Mouse (Mus musculus): ENCODE results near the gene Scnn1a. TPM values are rescaled to one million over a fixed set of nuclear protein-coding genes. Genes with fewer than 3 reads are reported as not detected.

Gene Scnn1a
- total and polyA plus RNA-seq, 2 experiments from 2014 or later: 1.2 to 1.7 TPM

- no peak overlapping the region for H3K9ac ChIP-seq (replicated peaks; ENCODE audit: low read length)
- H3K27ac ChIP-seq: no peak overlapping the region
- 51% methylated on average over 8 of the region's 8 CpGs for WGBS
- no peak overlapping the region for H3K4me2 ChIP-seq (ENCODE audit: low read depth, low read length)
- ATAC-seq (no peak), DNase-seq (ENCODE audit: low spot score) (no peak)
- H3K4me1 ChIP-seq (ENCODE audit: insufficient read depth, low read length): peaks cover 15% of the 10 kb centered on the region; the same call in 1 of the 2 replicates
- no peaks in the 10 kb centered on the region for H3K27me3 ChIP-seq (ENCODE audit: insufficient read depth, low read length)
- H3K36me3 ChIP-seq (ENCODE audit: insufficient read depth, low read length): 0 out of 2 replicates have a peak, but pooled peaks cover 6% of the 10 kb centered on the region
- no peak overlapping the region for H3K4me3 ChIP-seq (ENCODE audit: low read length)
- H3K9me3 ChIP-seq (ENCODE audit: low read length): no peaks in the 10 kb centered on the region
- TF ChIP-seq CTCF (IDR thresholded peaks at IDR 0.05; ENCODE audit: low read depth): no peak
Measured at GRCm38 (mm10) chr6:125356264-125356663, 35.8 kb downstream of the Scnn1a start.

GRCm38 (mm10) chr6:125357334-125357733, 36.9 kb downstream of the Scnn1a start:
- H3K9ac ChIP-seq (replicated peaks; ENCODE audit: low read length): no peak overlapping the region
- ATAC-seq: no peak
- 93% methylated on average over 15 of the region's 15 CpGs for WGBS

DNA sequence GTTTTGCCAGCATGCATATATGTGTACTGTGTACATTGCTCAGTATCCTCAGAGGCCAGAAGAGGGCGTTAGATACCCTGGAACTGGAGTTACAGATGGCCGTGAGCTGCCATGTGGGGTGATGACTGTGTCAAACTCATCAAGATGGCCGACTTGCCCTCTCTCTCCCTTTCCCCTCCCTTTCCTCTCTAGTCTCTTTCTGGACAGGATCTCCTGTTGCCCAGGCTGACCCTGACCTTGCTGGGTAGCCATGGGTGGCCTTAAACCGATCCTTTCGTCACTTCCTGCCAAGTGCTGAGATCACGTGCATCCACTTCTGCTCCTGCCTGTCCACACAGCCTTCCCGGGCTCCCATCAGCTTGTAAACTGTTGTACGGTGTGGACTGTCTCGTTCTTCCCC, 39.5 kb downstream of the Scnn1a start:
- Histone ChIP-seq H3K4me1 (ENCODE audit: insufficient read depth, low read length) (peaks cover 13% of the 10 kb centered on the region; the same call in 1 of the 2 replicates), H3K9ac (replicated peaks; ENCODE audit: low read length) (no peak overlapping the region), H3K4me3 (ENCODE audit: low read length) (no peak overlapping the region), H3K4me2 (ENCODE audit: low read depth, low read length) (no peak overlapping the region), H3K27me3 (ENCODE audit: insufficient read depth, low read length) (peaks cover 13% of the 10 kb centered on the region), H3K9me3 (ENCODE audit: low read length) (no peaks in the 10 kb centered on the region), H3K36me3 (ENCODE audit: insufficient read depth, low read length) (0 out of 2 replicates have a peak, but pooled peaks cover 6% of the 10 kb centered on the region), H3K27ac (no peak overlapping the region)
- TF ChIP-seq CTCF (IDR thresholded peaks at IDR 0.05; ENCODE audit: low read depth): peak; percentile 17; the same call in 1 of the 2 replicates
- DNase-seq (ENCODE audit: low spot score) (no peak), ATAC-seq (no peak)
- 50% methylated on average over 9 of the region's 9 CpGs for WGBS

More at GRCm38 (mm10) chr6:125357334-125357733, 36.9 kb downstream of the Scnn1a start:
- no peaks in the 10 kb centered on the region for H3K9me3 ChIP-seq (ENCODE audit: low read length)
- TF ChIP-seq CTCF (IDR thresholded peaks at IDR 0.05; ENCODE audit: low read depth): no peak
- no peak overlapping the region for H3K27ac ChIP-seq
- peaks cover 1% of the 10 kb centered on the region; the same call in 1 of the 2 replicates for H3K27me3 ChIP-seq (ENCODE audit: insufficient read depth, low read length)
- H3K36me3 ChIP-seq (ENCODE audit: insufficient read depth, low read length): 0 out of 2 replicates have a peak, but pooled peaks cover 6% of the 10 kb centered on the region
- no peak overlapping the region for H3K4me2 ChIP-seq (ENCODE audit: low read depth, low read length)
- no peak for DNase-seq (ENCODE audit: low spot score)
- no peak overlapping the region for H3K4me3 ChIP-seq (ENCODE audit: low read length)
- H3K4me1 ChIP-seq (ENCODE audit: insufficient read depth, low read length): peaks cover 19% of the 10 kb centered on the region; the same call in 1 of the 2 replicates

- Histone ChIP-seq H3K27me3 (ENCODE audit: insufficient read depth, low read length) (peaks cover 13% of the 10 kb centered on the region), H3K9ac (replicated peaks; ENCODE audit: low read length) (no peak overlapping the region), H3K4me3 (ENCODE audit: low read length) (no peak overlapping the region), H3K4me2 (ENCODE audit: low read depth, low read length) (no peak overlapping the region), H3K4me1 (ENCODE audit: insufficient read depth, low read length) (peaks cover 8% of the 10 kb centered on the region; the same call in 1 of the 2 replicates), H3K36me3 (ENCODE audit: insufficient read depth, low read length) (0 out of 2 replicates have a peak, but pooled peaks cover 6% of the 10 kb centered on the region), H3K27ac (no peak overlapping the region), H3K9me3 (ENCODE audit: low read length) (no peaks in the 10 kb centered on the region)
- ATAC-seq (no peak), DNase-seq (ENCODE audit: low spot score) (no peak)
- TF ChIP-seq CTCF (IDR thresholded peaks at IDR 0.05; ENCODE audit: low read depth): no peak
- 51% methylated on average over 9 of the region's 9 CpGs for WGBS
Measured at GRCm38 (mm10) chr6:125360846-125361245, 40.4 kb downstream of the Scnn1a start.

DNA sequence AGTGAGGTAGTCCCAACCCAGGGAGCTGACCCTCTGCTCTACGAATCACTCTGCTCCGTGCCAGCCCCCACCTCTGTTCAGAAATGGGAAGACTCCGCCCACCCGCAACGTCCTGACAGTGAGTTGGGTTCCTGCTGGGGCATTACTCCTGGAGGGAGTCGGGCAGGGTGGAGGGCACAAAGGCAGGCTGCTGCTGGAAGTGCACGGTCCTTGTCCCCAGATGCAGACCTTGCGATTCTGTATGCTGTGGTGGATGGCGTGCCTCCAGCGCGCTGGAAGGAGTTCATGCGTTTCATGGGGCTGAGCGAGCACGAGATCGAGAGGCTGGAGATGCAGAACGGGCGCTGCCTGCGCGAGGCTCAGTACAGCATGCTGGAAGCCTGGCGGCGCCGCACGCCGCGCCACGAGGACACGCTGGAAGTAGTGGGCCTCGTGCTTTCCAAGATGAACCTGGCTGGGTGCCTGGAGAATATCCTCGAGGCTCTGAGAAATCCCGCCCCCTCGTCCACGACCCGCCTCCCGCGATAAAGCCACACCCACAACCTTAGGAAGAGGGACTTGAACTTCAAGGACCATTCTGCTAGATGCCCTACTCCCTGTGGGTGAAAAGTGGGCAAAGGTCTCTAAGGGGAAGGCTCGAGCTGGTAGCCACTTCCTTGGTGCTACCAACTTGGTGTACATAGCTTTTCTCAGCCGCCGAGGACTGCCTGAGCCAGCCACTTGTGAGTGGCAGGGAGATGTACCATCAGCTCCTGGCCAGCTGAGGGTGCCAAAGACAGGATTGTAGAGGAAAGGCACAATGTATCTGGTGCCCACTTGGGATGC, 41.2 kb downstream of the Scnn1a start:
- TF ChIP-seq CTCF (IDR thresholded peaks at IDR 0.05; ENCODE audit: low read depth): peak; percentile 70
- peaks cover 13% of the 10 kb centered on the region for H3K27me3 ChIP-seq (ENCODE audit: insufficient read depth, low read length)
- H3K4me1 ChIP-seq (ENCODE audit: insufficient read depth, low read length): peaks cover 8% of the 10 kb centered on the region; the same call in 1 of the 2 replicates
- 0 out of 2 replicates have a peak overlapping the region, but pooled peaks have one; percentile 23 for H3K9ac ChIP-seq (replicated peaks; ENCODE audit: low read length)
- DNase-seq (ENCODE audit: low spot score): peak; percentile 73
- WGBS: 12% methylated on average over 38 of the region's 38 CpGs
- peak; percentile 71 for ATAC-seq
- no peaks in the 10 kb centered on the region for H3K9me3 ChIP-seq (ENCODE audit: low read length)
- peak overlapping the region; percentile 51 for H3K4me2 ChIP-seq (ENCODE audit: low read depth, low read length)
- peak overlapping the region; percentile 30 for H3K4me3 ChIP-seq (ENCODE audit: low read length)
- H3K36me3 ChIP-seq (ENCODE audit: insufficient read depth, low read length): 0 out of 2 replicates have a peak, but pooled peaks cover 6% of the 10 kb centered on the region
- H3K27ac ChIP-seq: no peak overlapping the region

DNA sequence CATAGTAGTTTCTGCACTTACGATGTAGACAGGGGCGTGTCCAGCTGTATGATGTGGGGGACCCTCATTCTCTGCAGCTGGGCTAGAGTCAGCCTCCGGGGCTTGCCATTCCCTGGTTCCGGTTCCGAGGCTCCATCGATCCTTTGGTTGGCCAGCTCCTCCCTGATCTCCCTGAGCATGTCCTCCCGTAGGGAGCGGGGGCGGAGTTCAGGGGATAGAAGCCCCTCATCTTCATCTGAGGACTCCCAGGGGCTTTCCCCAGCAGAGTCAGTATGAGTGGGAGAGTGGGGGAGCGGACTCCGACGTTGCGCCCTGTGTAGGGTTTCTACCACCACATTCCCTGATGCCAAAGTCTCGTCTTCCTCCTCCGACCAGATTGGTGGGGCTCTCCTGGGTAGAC, 42.6 kb downstream of the Scnn1a start:
- 0 out of 2 replicates have a peak, but pooled peaks have one; percentile 7 for ATAC-seq
- peaks cover 13% of the 10 kb centered on the region for H3K27me3 ChIP-seq (ENCODE audit: insufficient read depth, low read length)
- 0 out of 2 replicates have a peak overlapping the region, but pooled peaks have one; percentile 1 for H3K4me2 ChIP-seq (ENCODE audit: low read depth, low read length)
- no peaks in the 10 kb centered on the region for H3K36me3 ChIP-seq (ENCODE audit: insufficient read depth, low read length)
- DNase-seq (ENCODE audit: low spot score): no peak
- H3K9me3 ChIP-seq (ENCODE audit: low read length): no peaks in the 10 kb centered on the region
- WGBS: 23% methylated on average over 15 of the region's 15 CpGs
- H3K4me3 ChIP-seq (ENCODE audit: low read length): peak overlapping the region; percentile 6; the same call in 1 of the 2 replicates
- H3K4me1 ChIP-seq (ENCODE audit: insufficient read depth, low read length): peaks cover 8% of the 10 kb centered on the region; the same call in 1 of the 2 replicates
- TF ChIP-seq CTCF (IDR thresholded peaks at IDR 0.05; ENCODE audit: low read depth): no peak
- no peak overlapping the region for H3K27ac ChIP-seq
- H3K9ac ChIP-seq (replicated peaks; ENCODE audit: low read length): no peak overlapping the region
